Mouse (Mus musculus) lung, postnatal 0 days (tissue): Measurements from ENCODE around the gene Tmf1. TPM values are rescaled to one million over a fixed set of nuclear protein-coding genes. Genes with fewer than 3 reads are reported as not detected.

Source experiments
- ATAC-seq: fragments of 200-750 bp; cut with Nextera tagmentation; 2 replicates; pipeline ENCODE4 v1.8.0; 2017; ENCODE audit warnings: moderate library complexity
- DNase-seq: peaks from one replicate; pipeline ENCODE4 v3.0.0-alpha.2; 2016; ENCODE audit warnings: low spot score
- H3K27ac ChIP-seq: fragments of 300-500 bp; sonication (generic); 2 replicates; pipeline ENCODE4 v1.5.1; 2014; ENCODE audit warnings: antibody characterized with exemption, mild to moderate bottlenecking, low read length, mixed read lengths
- H3K27me3 ChIP-seq: fragments of 300-500 bp; sonication (generic); replicated peaks from 2 replicates; pipeline ENCODE4 v1.6.1; 2014; ENCODE audit warnings: low read length, mixed read lengths; ENCODE audit not compliant: insufficient read depth
- H3K36me3 ChIP-seq: fragments of 300-500 bp; sonication (generic); 2 replicates; pipeline ENCODE4 v1.6.1; 2014; ENCODE audit warnings: low read length, mixed read lengths; ENCODE audit not compliant: insufficient read depth
- H3K4me1 ChIP-seq: fragments of 300-500 bp; sonication (generic); 2 replicates; pipeline ENCODE4 v1.6.1; 2014; ENCODE audit warnings: antibody characterized with exemption, low read depth, low read length, mixed read lengths; ENCODE audit not compliant: insufficient read depth
- H3K4me2 ChIP-seq: fragments of 300-500 bp; sonication (generic); replicated peaks from 2 replicates; pipeline ENCODE4 v1.6.1; 2014; ENCODE audit warnings: low read depth, mild to moderate bottlenecking, low read length, moderate library complexity, mixed read lengths
- H3K4me3 ChIP-seq: fragments of 300-500 bp; sonication (generic); 2 replicates; pipeline ENCODE4 v1.5.1; 2014; ENCODE audit warnings: low read depth, low read length
- H3K9ac ChIP-seq: fragments of 300-500 bp; sonication (generic); replicated peaks from 2 replicates; pipeline ENCODE4 v1.6.1; 2014; ENCODE audit warnings: low read depth, mild to moderate bottlenecking
- H3K9me3 ChIP-seq: fragments of 300-500 bp; sonication (generic); 2 replicates; pipeline ENCODE4 v1.6.1; 2016; ENCODE audit warnings: low read length, mixed read lengths
- CTCF ChIP-seq: IDR thresholded peaks from 2 replicates; pipeline ENCODE4 v1.5.1; 2016; ENCODE audit warnings: antibody characterized with exemption, mild to moderate bottlenecking
- EP300 ChIP-seq: IDR thresholded peaks from 2 replicates; pipeline ENCODE4 v1.6.1; 2016; ENCODE audit warnings: antibody characterized with exemption, mild to moderate bottlenecking, control low read depth
- WGBS: fragments of 180-500 bp; shearing (Covaris S2); extraction: QIAGEN DNeasy Blood & Tissue Kit; methylation state at CpG from one replicate; pipeline ENCODE4 v1.1.7; 2014; 5-methylcytosine and 5-hydroxymethylcytosine counted together
- polyA plus RNA-seq: library from polyadenylated mRNA; unstranded; fragments of >200 nt; fragmentation: Nextera tagmentation; extraction: Ambion mirVana; gene quantifications from 2 replicates; pipeline ENCODE4 v1.2.1, GENCODE M21; 2015

The Tmf1 gene
- polyA plus RNA-seq, 1 experiment from 2014 or later, result 51.0 TPM

DNA sequence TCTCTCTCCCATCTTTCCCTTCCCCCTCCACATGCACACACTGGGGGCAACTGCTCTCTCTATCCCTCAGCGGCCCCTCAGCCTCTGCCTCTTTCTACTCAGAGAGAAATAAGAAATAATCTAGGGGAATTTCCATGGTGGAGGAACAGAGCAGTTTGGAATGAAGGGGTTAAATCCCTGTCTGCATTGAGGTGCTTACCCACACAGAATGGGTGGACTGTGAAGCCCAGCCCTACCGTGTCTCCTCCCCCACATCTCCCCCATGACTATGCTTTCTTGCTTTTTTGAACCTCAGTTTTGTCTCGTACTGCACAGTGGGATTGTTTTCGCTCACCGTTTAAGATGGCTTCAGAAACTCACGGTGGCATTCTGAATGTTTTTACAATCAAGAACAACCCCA, 43.4 kb upstream of the Tmf1 start:
- TF ChIP-seq CTCF, result no peak
- TF ChIP-seq EP300, result no peak
- Histone ChIP-seq H3K4me1 (0 out of 2 replicates have a peak, but pooled peaks cover 4% of the 10 kb centered on the region), H3K27me3 (no peaks in the 10 kb centered on the region), H3K36me3 (no peaks in the 10 kb centered on the region), H3K4me3 (no peak overlapping the region), H3K27ac (no peak overlapping the region), H3K9me3 (no peaks in the 10 kb centered on the region), H3K4me2 (no peak overlapping the region), H3K9ac (no peak overlapping the region)
- DNase-seq, result no peak
- no peak for ATAC-seq
- 55% methylated on average over 6 of the region's 6 CpGs for WGBS

DNA sequence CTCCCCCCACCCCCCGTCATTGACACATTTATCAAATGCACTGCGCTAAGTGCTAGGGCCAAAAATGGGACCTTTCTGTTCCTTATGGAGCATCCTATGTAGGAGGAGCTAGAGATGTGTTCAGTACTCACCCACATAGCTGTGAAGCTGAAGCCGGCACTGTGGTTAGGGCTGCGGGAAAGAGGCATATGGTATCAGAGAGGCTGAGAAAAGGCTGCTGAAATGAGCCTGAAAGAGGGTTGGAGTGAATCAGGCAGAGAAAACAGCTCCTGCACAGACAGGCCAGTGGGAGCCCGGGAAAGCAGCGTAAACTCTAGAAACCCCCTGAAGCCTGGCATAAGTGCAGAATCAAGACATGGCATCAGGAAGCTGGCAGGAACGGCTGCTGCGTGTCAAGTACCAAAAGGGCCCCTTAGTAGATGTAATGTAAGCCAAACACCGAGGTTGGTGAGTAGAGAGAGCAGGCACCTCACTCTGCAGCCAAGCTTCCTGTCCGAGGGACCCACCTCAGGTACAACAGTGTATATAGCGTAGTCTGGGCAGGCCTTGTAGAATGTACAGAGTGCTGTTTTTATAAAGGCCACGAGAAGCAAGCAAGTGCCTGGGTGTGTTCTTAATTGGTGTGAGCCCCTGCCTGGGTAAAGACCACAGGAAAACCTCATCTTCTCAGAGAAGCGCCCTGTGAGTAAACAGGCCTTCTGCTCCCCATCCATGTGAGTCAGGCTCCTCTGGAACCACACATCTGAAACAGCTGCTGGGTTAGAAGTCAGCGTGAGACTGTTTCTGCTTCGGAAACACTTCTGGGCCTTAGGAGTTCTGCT, 42.5 kb upstream of the Tmf1 start:
- no peak for DNase-seq

DNA sequence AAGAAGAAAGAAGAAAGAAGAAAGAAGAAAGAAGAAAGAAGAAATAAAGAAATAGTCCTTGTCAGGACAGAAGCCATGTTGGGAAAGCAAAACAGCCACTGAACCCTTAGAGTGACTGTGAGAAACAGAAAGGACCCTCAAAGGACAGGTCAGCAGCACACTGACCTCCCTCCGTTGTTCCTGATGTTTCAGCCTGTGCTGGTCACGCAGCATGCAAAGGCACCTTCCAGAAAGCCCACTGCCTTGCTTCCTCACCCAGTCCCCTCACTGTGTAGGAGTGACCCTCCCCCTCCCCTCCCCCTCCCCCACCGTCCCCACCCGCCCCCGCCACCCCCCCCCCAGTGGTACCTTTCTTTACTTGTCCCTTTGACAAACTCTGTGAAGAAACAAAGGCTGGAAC, 41.8 kb upstream of the Tmf1 start:
- no peak overlapping the region for H3K9ac ChIP-seq
- ATAC-seq (no peak), DNase-seq (no peak)
- H3K4me2 ChIP-seq, result no peak overlapping the region
- H3K4me1 ChIP-seq, result 0 out of 2 replicates have a peak, but pooled peaks cover 4% of the 10 kb centered on the region
- H3K4me3 ChIP-seq, result no peak overlapping the region
- H3K9me3 ChIP-seq, result no peaks in the 10 kb centered on the region
- H3K36me3 ChIP-seq, result no peaks in the 10 kb centered on the region
- 62% methylated on average over 2 of the region's 5 CpGs for WGBS
- TF ChIP-seq EP300, result no peak
- TF ChIP-seq CTCF, result no peak
- no peaks in the 10 kb centered on the region for H3K27me3 ChIP-seq
- H3K27ac ChIP-seq, result no peak overlapping the region

More for the DNA sequence above, 42.5 kb upstream of the Tmf1 start:
- 0 out of 2 replicates have a peak, but pooled peaks cover 4% of the 10 kb centered on the region for H3K4me1 ChIP-seq
- no peaks in the 10 kb centered on the region for H3K36me3 ChIP-seq
- H3K27me3 ChIP-seq, result no peaks in the 10 kb centered on the region
- WGBS, result 53% methylated on average over 15 of the region's 15 CpGs
- ATAC-seq, result no peak
- no peak overlapping the region for H3K4me3 ChIP-seq
- H3K4me2 ChIP-seq, result no peak overlapping the region
- no peak overlapping the region for H3K27ac ChIP-seq
- H3K9ac ChIP-seq, result no peak overlapping the region
- H3K9me3 ChIP-seq, result no peaks in the 10 kb centered on the region
- TF ChIP-seq CTCF (no peak), EP300 (no peak)

DNA sequence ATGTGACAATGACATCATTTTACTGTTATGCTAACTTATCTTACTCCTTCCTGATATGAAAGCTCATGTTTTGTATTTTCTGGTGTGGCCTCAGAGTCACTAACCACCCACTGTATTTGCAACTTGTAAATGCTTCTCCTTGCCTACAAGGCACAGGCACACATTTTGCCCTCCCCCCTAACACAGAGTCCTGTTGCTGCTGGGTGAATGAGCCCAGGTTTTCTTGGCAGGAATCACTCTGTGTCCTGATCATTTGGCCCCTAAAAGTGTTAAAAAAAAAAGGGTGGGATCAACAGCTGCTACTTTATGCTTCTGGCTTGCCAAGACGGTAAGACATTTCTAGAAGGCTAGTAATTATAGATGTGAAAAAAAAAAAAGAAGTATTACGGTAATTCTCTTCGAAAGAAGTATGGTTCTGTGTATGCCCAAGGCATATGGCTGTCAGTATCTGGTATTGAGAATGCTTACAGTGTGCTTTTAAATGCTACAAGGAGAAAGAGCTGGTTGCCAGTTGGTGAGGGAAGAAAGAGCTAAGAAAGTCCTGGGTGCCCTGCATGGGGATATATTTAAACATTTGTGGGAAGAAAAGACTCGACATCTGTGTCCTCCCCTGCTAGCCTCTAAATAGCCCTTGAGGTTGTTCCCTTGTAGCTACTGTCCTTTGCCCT, 37.4 kb upstream of the Tmf1 start:
- TF ChIP-seq CTCF (no peak), EP300 (no peak)
- Histone ChIP-seq H3K9me3 (no peaks in the 10 kb centered on the region), H3K4me1 (peaks cover 8% of the 10 kb centered on the region; the same call in 1 of the 2 replicates), H3K36me3 (no peaks in the 10 kb centered on the region), H3K4me3 (no peak overlapping the region), H3K4me2 (no peak overlapping the region), H3K9ac (no peak overlapping the region), H3K27me3 (no peaks in the 10 kb centered on the region), H3K27ac (no peak overlapping the region)
- no peak for DNase-seq
- no peak for ATAC-seq
- 77% methylated on average over 4 of the region's 4 CpGs for WGBS

DNA sequence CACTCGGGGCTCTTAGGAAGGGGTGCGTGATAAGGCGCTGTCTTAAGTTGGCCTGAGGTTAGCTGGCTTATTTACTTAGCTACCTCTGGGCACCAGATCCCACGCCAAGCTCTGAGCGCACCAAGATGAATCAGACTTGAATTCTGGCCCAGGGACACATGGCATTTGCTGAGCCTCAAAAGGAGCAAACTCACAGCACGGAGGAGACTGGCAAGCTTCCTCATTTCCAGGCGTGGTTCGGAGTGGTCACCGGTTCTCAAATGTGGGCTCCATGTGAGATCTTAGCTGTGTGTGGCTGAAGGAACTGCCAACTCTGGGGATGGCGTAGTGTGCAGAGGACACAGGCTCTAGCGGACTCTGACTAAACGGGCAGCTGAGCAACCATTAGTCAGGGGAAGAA, 33.1 kb upstream of the Tmf1 start:
- H3K9ac ChIP-seq, result no peak overlapping the region
- 39% methylated on average over 12 of the region's 12 CpGs for WGBS

DNA sequence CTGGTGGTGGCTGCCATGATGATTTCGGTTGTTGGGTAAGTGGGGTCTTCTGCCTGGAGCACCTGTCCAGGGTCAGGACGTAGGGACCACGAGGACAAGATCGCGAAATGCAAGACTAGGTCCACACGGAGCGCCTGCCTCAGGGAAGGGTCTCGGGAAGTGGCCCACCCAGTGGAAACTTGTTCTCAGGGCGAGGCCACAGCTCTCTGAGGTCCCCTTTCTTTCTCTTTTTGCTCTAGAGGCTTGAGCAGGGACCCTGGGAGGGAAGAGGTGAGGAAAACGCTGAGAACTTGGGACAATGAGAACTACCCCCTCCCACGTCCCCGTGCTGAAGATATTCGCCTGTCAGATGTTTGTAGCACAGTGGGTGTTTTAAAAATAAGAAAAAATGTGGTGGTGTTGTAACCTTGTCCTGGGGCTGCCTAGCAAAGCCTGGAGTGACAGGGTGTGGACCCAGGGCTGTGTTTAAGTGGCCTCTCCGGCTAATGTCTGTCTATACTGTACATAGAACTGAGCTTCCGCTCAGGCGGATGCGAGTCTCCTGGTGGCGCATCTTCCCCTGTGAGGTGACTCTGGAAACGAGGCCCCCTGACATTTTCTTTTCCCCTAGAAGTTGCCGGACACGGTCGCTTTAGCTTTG, 32.2 kb upstream of the Tmf1 start:
- peak overlapping the region; percentile 88 for H3K4me3 ChIP-seq
- peaks cover 5% of the 10 kb centered on the region; the same call in 1 of the 2 replicates for H3K4me1 ChIP-seq
- WGBS, result 1% methylated on average over 22 of the region's 22 CpGs
- H3K27ac ChIP-seq, result peak overlapping the region; percentile 84
- H3K4me2 ChIP-seq, result peak overlapping the region; percentile 82
- no peaks in the 10 kb centered on the region for H3K36me3 ChIP-seq
- no peaks in the 10 kb centered on the region for H3K27me3 ChIP-seq
- peak; percentile 63 for DNase-seq
- peak overlapping the region; percentile 80 for H3K9ac ChIP-seq
- TF ChIP-seq EP300 (no peak), CTCF (no peak)
- peak; percentile 61 for ATAC-seq
- no peaks in the 10 kb centered on the region for H3K9me3 ChIP-seq

More for the DNA sequence above, 33.1 kb upstream of the Tmf1 start:
- Histone ChIP-seq H3K4me3 (peak overlapping the region; percentile 88), H3K9me3 (no peaks in the 10 kb centered on the region), H3K4me2 (peak overlapping the region; percentile 82), H3K27ac (no peak overlapping the region), H3K4me1 (peaks cover 5% of the 10 kb centered on the region; the same call in 1 of the 2 replicates), H3K36me3 (no peaks in the 10 kb centered on the region), H3K27me3 (no peaks in the 10 kb centered on the region)
- ATAC-seq, result no peak
- no peak for TF ChIP-seq EP300
- TF ChIP-seq CTCF, result no peak
- peak; percentile 43 for DNase-seq
